Mouse (Mus musculus) liver, embryonic 15.5 days (tissue): ENCODE data around the gene Abcc5. TPM values are rescaled to one million over a fixed set of nuclear protein-coding genes. Genes with fewer than 3 reads are reported as not detected.

Source experiments
- ATAC-seq: fragments of 200-750 bp; cut with Nextera tagmentation; 2 replicates; pipeline ENCODE4 v1.8.0; 2017; ENCODE audit warnings: moderate number of reproducible peaks, mild to moderate bottlenecking, moderate library complexity; ENCODE audit not compliant: insufficient read depth
- H3K27ac ChIP-seq: fragments of 300-500 bp; sonication (generic); replicated peaks from 2 replicates; pipeline ENCODE4 v1.5.1; 2015; ENCODE audit warnings: mild to moderate bottlenecking, inconsistent platforms
- H3K27me3 ChIP-seq: fragments of 300-500 bp; sonication (generic); 2 replicates; pipeline ENCODE4 v1.6.1; 2015; ENCODE audit warnings: mild to moderate bottlenecking, inconsistent platforms
- H3K36me3 ChIP-seq: fragments of 300-500 bp; sonication (generic); replicated peaks from 2 replicates; pipeline ENCODE4 v1.6.1; 2015; ENCODE audit warnings: moderate library complexity, mild to moderate bottlenecking, inconsistent platforms
- H3K4me1 ChIP-seq: fragments of 300-500 bp; sonication (generic); replicated peaks from 2 replicates; pipeline ENCODE4 v1.6.1; 2015; ENCODE audit warnings: inconsistent platforms
- H3K4me2 ChIP-seq: fragments of 300-500 bp; sonication (generic); 2 replicates; pipeline ENCODE4 v1.6.1; 2015; ENCODE audit warnings: moderate library complexity, mild to moderate bottlenecking, inconsistent platforms
- H3K4me3 ChIP-seq: fragments of 300-500 bp; sonication (generic); replicated peaks from 2 replicates; pipeline ENCODE4 v1.5.1; 2015; ENCODE audit warnings: mild to moderate bottlenecking, inconsistent platforms
- H3K9ac ChIP-seq: fragments of 300-500 bp; sonication (generic); 2 replicates; pipeline ENCODE4 v1.6.1; 2015; ENCODE audit warnings: moderate library complexity, mild to moderate bottlenecking, inconsistent platforms
- H3K9me3 ChIP-seq: fragments of 300-500 bp; sonication (generic); replicated peaks from 2 replicates; pipeline ENCODE4 v1.6.1; 2016; ENCODE audit warnings: inconsistent platforms
- WGBS: fragments of 180-500 bp; shearing (Covaris S2); methylation state at CpG from one replicate; pipeline ENCODE4 v1.1.7; 2015; ENCODE audit warnings: mixed read lengths; ENCODE audit not compliant: insufficient replicate concordance; 5-methylcytosine and 5-hydroxymethylcytosine counted together
- polyA plus RNA-seq: library from polyadenylated mRNA; unstranded; fragments of >200 nt; fragmentation: Nextera tagmentation; extraction: Ambion mirVana; gene quantifications from 2 replicates; pipeline ENCODE4 v1.2.1, GENCODE M21; 2015

Abcc5 gene
- polyA plus RNA-seq, 1 experiment from 2014 or later, result 17.2 TPM

DNA sequence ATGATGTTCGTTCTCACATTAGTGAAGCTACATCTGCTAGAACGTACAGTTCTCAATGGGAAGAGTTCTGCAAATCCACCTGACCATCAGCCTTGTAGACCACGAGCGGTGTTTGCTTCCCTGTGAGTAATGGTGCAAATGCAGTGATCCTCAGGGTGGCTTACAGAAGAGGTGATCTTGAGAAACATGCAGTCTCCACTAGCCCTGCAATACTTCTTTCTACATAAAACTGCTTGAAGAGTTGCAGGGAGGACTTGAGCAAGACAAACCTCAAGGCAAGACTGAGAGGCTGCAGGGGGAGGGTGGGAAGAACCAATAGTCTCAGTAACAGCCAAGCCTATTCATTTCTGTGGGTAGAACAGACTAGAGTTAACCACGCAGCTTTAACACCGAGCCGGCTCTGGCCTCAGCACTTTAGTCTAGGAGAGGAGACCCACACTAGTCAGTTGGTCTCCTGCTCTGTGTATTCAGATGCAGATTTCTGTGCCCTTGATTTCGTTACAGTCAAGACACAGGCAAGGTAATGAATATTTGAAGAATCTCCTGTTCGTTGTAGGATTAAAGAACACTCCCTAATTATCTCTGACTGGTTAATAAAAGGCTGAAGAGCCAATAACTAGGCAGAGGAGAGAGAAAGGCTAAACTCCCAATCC lies 66.4 kb downstream of the Abcc5 start:
- Histone ChIP-seq H3K9me3 (no peaks in the 10 kb centered on the region), H3K27ac (no peak overlapping the region), H3K4me2 (no peak overlapping the region), H3K4me3 (no peak overlapping the region), H3K27me3 (no peaks in the 10 kb centered on the region), H3K36me3 (peaks cover 67% of the 10 kb centered on the region), H3K4me1 (no peaks in the 10 kb centered on the region; the same call in 1 of the 2 replicates), H3K9ac (no peak overlapping the region)
- WGBS, result 70% methylated on average over 9 of the region's 9 CpGs
- ATAC-seq, result no peak

DNA sequence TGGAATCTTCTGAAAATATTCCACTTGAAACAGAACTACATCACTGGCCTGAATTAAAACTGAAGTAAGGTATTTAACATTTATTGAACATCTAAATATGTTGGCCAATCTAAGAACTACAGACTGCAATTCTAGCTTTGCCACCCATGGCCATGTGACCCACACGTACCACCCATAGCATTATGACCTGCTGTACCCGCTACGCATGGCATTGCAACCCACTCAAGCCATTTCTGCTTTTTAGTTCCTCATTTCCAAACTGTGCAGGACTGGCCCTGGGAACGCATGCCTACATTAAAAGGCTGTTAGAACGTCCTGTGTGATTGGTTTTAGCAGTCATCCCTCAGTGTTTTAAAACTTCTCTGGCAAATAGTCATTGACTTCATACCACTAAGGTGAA lies 68.4 kb downstream of the Abcc5 start:
- Histone ChIP-seq H3K36me3 (peaks cover 51% of the 10 kb centered on the region), H3K27me3 (no peaks in the 10 kb centered on the region), H3K4me3 (no peak overlapping the region), H3K9me3 (no peaks in the 10 kb centered on the region), H3K4me1 (no peaks in the 10 kb centered on the region; the same call in 1 of the 2 replicates), H3K27ac (no peak overlapping the region), H3K4me2 (no peak overlapping the region), H3K9ac (no peak overlapping the region)
- WGBS, result 63% methylated on average over 5 of the region's 5 CpGs
- ATAC-seq, result peak; percentile 49; the same call in 1 of the 2 replicates

DNA sequence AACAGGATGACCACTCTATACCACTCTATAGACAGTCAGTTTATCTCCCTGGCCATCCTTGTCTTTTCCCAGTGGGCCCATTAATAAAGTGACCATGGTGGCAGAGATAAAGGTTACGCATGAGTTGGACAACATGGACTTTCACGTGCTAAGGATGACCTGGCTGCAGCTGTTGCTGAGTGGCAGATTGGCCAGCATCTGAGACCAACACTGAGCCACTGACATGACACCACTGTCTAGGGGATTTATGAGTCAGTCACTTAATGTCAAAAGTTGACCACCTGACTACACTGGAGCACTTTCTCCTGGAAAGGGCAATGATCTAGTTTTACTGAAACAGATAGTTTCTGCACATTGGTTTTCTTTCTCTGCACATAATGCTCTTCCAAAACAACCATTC lies 71.4 kb downstream of the Abcc5 start:
- Histone ChIP-seq H3K4me3 (no peak overlapping the region), H3K9me3 (no peaks in the 10 kb centered on the region), H3K27me3 (no peaks in the 10 kb centered on the region), H3K9ac (no peak overlapping the region), H3K27ac (no peak overlapping the region), H3K4me1 (no peaks in the 10 kb centered on the region), H3K4me2 (no peak overlapping the region), H3K36me3 (peaks cover 41% of the 10 kb centered on the region)
- ATAC-seq, result no peak
- 75% methylated on average over 2 of the region's 2 CpGs for WGBS

DNA sequence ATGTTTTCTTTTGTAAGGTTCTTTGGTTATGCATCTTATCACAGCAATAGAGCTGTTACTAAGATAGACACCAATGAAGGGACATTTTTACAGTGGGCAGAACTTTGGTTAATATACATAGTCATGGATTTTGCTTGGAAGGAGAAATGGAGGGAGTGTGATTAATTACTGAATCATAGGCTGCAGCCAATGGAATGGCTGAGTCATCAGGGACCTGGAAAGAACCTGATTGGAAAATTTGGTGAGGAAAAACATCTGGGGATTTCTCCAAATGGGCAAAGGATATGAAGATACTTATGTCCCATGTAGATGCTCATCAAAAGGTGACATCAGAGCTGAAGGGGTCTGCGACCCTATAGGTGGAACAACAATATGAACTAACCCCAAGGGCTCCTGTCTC lies 72.2 kb downstream of the Abcc5 start:
- H3K4me1 ChIP-seq, result no peaks in the 10 kb centered on the region
- peaks cover 41% of the 10 kb centered on the region for H3K36me3 ChIP-seq
- no peak for ATAC-seq
- no peaks in the 10 kb centered on the region for H3K9me3 ChIP-seq
- H3K9ac ChIP-seq, result no peak overlapping the region
- H3K27me3 ChIP-seq, result no peaks in the 10 kb centered on the region
- WGBS, result 69% methylated on average over 1 of the region's 1 CpGs
- no peak overlapping the region for H3K27ac ChIP-seq
- H3K4me3 ChIP-seq, result no peak overlapping the region
- H3K4me2 ChIP-seq, result no peak overlapping the region

DNA sequence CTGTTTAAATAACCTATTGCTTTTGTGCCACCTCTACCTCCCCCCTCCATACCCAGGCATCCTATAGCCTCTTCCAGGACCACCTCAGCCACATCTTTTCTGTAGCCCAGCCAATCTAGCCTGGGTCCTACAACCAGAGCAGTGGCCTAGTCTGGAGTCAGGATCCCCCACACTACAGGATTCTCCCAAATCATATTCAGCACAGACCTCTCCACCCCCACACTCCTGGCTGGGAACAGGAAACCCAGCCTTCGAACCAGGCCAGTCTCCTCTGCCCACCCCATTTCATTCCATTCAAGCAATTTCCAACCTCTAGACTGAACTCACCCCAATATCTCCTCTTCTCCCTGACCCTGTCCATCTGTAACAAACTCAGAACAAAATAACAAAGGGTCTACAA lies 80.7 kb downstream of the Abcc5 start:
- no peaks in the 10 kb centered on the region for H3K27me3 ChIP-seq
- H3K27ac ChIP-seq, result no peak overlapping the region
- no peak for ATAC-seq

DNA sequence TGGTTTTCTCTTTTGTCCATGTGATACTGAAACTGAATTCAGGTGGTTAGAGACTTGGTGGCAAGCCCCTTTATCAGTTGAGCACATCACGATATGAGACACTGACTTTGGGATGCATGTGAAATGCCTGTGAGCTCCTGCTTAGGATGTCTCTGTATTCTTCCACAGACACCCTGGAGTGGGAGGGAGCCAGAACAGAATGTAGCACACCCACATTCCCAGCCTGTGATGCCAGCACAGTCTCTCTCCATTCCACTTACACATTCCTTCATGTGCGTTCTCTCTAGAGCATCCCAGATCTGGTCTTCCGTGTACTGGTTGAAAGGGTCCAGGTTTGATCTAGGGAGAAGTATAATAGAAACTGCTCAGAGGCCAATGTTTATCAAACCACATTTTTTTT lies 87.6 kb downstream of the Abcc5 start:
- H3K9me3 ChIP-seq, result no peaks in the 10 kb centered on the region
- no peak overlapping the region for H3K4me2 ChIP-seq
- no peak overlapping the region for H3K27ac ChIP-seq
- no peaks in the 10 kb centered on the region for H3K4me1 ChIP-seq
- H3K27me3 ChIP-seq, result no peaks in the 10 kb centered on the region
- H3K36me3 ChIP-seq, result peaks cover 35% of the 10 kb centered on the region
- no peak for ATAC-seq
- H3K9ac ChIP-seq, result no peak overlapping the region
- no peak overlapping the region for H3K4me3 ChIP-seq
- 89% methylated on average over 3 of the region's 3 CpGs for WGBS

More for the DNA sequence above, 80.7 kb downstream of the Abcc5 start:
- Histone ChIP-seq H3K4me3 (no peak overlapping the region), H3K36me3 (peaks cover 22% of the 10 kb centered on the region), H3K4me2 (no peak overlapping the region), H3K9me3 (no peaks in the 10 kb centered on the region), H3K9ac (no peak overlapping the region), H3K4me1 (no peaks in the 10 kb centered on the region)
- 77% methylated on average over 1 of the region's 1 CpGs for WGBS

DNA sequence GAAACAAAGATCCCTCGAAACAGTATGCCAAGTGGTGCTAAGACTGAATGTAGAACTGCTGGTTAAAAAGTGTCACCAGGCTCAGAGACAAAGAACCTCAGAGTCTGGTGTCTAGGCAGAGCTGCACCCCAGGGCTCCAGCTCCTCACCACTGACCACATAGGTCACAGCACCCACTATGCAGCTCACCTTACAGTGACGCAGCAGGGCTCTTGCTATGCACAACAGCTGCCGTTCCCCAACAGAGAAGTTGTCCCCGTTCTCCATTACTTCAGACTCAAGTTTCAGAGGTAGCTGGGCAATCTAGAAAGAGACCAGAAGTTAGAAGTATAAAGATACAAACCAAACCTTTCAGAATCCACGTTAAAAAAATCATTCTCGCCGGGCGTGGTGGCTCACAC lies 91.3 kb downstream of the Abcc5 start:
- WGBS, result 83% methylated on average over 8 of the region's 8 CpGs
- H3K27me3 ChIP-seq, result no peaks in the 10 kb centered on the region
- ATAC-seq, result no peak

DNA sequence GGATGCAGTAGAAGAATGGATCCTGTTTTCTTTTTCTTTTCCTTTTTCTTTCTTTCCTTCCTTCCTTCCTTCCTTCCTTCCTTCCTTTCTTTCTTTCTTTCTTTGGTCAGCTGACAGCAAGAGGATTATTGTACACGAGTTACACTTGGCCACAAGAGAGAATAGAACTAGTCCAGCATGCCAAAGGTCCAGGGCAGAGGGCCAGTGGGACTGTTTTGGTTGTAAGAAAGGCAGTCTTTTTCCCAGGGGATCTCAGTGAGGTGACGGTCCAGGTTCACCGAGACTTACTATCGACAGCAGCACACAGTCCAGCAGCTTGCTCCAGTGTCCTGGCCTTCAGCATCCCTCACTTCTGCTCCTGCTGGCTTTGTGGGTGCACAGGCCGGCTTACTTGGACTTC lies 97.9 kb downstream of the Abcc5 start:
- no peaks in the 10 kb centered on the region for H3K27me3 ChIP-seq
- peaks cover 23% of the 10 kb centered on the region for H3K36me3 ChIP-seq
- no peak overlapping the region for H3K4me2 ChIP-seq
- no peak for ATAC-seq
- H3K9ac ChIP-seq, result no peak overlapping the region
- H3K9me3 ChIP-seq, result no peaks in the 10 kb centered on the region
- no peak overlapping the region for H3K27ac ChIP-seq
- H3K4me1 ChIP-seq, result no peaks in the 10 kb centered on the region
- 75% methylated on average over 5 of the region's 5 CpGs for WGBS
- no peak overlapping the region for H3K4me3 ChIP-seq

More for the DNA sequence above, 91.3 kb downstream of the Abcc5 start:
- Histone ChIP-seq H3K27ac (no peak overlapping the region), H3K9me3 (no peaks in the 10 kb centered on the region), H3K4me3 (no peak overlapping the region), H3K36me3 (peaks cover 55% of the 10 kb centered on the region), H3K4me1 (no peaks in the 10 kb centered on the region), H3K4me2 (no peak overlapping the region), H3K9ac (no peak overlapping the region)

DNA sequence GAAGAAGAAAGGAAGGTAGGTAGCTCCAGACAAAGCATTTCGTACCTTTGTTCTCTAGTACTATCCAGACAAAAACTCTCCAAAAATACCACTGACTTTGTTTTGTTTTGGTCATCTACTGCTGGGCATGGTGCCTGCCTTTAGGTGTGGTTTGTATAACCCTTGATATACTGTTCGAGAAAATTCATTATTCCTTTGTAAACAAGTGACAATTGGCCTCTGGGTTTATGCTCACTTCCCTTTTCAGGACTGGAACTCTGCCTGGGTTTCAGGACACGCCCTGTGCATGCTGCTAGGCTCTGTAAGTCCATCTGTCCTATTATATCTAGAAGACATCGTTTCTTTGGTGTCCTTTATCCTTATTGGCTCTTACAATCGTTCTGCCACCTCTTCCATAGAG lies 100.9 kb downstream of the Abcc5 start, which contains the start of gene Cyp2ab1:
TSS of gene Cyp2ab1 (minus strand) at position 119 of the 400 bp plus-strand sequence.
- no peaks in the 10 kb centered on the region for H3K27me3 ChIP-seq
- 38% methylated on average over 5 of the region's 5 CpGs for WGBS
- H3K36me3 ChIP-seq, result 0 out of 2 replicates have a peak, but pooled peaks cover 6% of the 10 kb centered on the region
- H3K4me2 ChIP-seq, result no peak within 1 kb of the TSS
- H3K9ac ChIP-seq, result no peak within 1 kb of the TSS
- no peaks in the 10 kb centered on the region for H3K9me3 ChIP-seq
- no peak within 1 kb of the TSS for H3K27ac ChIP-seq
- H3K4me1 ChIP-seq, result no peaks in the 10 kb centered on the region
- H3K4me3 ChIP-seq, result no peak within 1 kb of the TSS
- ATAC-seq, result no peak

DNA sequence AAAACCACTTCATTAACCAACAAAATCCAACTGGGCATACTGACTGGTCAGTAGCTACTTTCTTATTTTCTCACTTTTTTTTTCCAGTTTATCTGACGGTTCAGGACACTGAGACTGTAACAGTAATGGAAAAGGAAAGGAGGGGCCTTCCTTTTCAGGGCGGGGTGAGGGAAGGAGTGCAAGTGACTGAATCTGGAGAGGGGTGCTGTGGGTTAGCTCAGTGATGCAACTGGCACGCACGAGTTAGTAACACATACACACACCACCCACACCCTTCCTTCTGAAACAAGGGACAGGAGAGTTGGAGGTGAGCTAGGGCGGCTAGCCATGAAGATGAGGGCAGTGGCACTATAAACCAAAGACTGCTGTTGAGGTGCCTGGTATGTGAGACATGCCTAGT lies 102.3 kb downstream of the Abcc5 start:
- WGBS, result 41% methylated on average over 5 of the region's 5 CpGs
- Histone ChIP-seq H3K4me1 (no peaks in the 10 kb centered on the region), H3K27me3 (no peaks in the 10 kb centered on the region), H3K27ac (no peak overlapping the region), H3K4me2 (no peak overlapping the region), H3K9ac (no peak overlapping the region), H3K4me3 (no peak overlapping the region), H3K9me3 (no peaks in the 10 kb centered on the region), H3K36me3 (no peaks in the 10 kb centered on the region)
- no peak for ATAC-seq

DNA sequence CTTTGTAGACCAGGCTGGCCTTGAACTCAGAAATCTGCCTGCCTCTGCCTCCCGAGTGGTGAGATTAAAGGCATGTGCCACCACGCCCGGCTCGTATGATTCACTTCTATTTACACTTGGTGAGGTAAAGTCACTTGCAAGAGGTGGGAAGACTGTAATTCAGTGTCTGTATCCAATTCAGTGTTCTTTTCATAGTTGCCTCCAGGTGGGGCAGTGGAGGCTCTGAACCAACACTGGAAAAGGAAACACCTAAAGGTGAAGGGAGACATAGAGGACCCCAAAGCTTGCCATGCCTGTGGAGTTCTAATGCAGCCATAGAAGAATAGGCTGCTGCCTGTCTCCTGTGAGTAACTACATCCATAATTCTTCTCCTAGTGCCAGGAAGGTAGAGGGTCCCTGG lies 103.9 kb downstream of the Abcc5 start:
- no peak overlapping the region for H3K27ac ChIP-seq
- H3K4me1 ChIP-seq, result no peaks in the 10 kb centered on the region
- WGBS, result 66% methylated on average over 4 of the region's 4 CpGs
- no peaks in the 10 kb centered on the region for H3K9me3 ChIP-seq
- H3K4me2 ChIP-seq, result no peak overlapping the region
- no peak overlapping the region for H3K4me3 ChIP-seq
- H3K27me3 ChIP-seq, result no peaks in the 10 kb centered on the region
- H3K9ac ChIP-seq, result no peak overlapping the region
- ATAC-seq, result no peak
- no peaks in the 10 kb centered on the region for H3K36me3 ChIP-seq

DNA sequence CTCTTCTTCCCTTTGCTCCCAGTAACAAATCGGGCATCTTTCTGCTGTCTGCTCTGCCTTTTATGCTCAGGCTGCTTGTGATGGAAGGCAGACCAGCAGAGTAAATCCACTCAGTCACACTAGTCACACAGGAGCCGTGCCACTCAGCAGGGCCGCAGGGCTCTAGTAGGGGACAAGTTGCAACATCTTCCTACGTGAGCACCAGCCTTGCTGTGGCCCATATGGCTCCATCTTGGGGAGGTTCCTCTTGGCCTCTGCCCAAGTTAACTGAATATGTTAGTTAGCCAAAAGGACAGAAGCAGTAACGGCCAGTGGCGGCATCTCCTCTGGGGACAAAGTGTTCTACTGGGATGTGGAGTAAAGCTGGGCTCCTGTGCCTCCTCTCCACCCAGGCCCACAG lies 109.4 kb downstream of the Abcc5 start:
- Histone ChIP-seq H3K4me2 (no peak overlapping the region), H3K4me3 (no peak overlapping the region), H3K9ac (no peak overlapping the region), H3K9me3 (no peaks in the 10 kb centered on the region), H3K27ac (no peak overlapping the region), H3K27me3 (no peaks in the 10 kb centered on the region), H3K4me1 (no peaks in the 10 kb centered on the region), H3K36me3 (no peaks in the 10 kb centered on the region)
- 62% methylated on average over 6 of the region's 6 CpGs for WGBS
- no peak for ATAC-seq
